Mouse (Mus musculus): ENCODE measurements around the gene Cd81.
A peak's percentile ranks its signal among the peaks of the same experiment; 100 is the strongest.

The Cd81 gene

GRCm38 (mm10) chr7:143070506-143071070 lies 18.0 kb downstream of the Cd81 start:
- no peak for DNase-seq (ENCODE audit: low spot score)

GRCm38 (mm10) chr7:143072605-143073004 lies 20.1 kb downstream of the Cd81 start:
- no peak for DNase-seq (ENCODE audit: low spot score)

GRCm38 (mm10) chr7:143073086-143073485 lies 20.5 kb downstream of the Cd81 start:
- DNase-seq (ENCODE audit: low spot score), result no peak

GRCm38 (mm10) chr7:143075394-143075793 lies 22.9 kb downstream of the Cd81 start:
- DNase-seq (ENCODE audit: low spot score), result no peak

- DNase-seq (ENCODE audit: low spot score), result no peak
Observed at GRCm38 (mm10) chr7:143077351-143077750, 24.8 kb downstream of the Cd81 start.

- no peak for DNase-seq (ENCODE audit: low spot score)
Observed at GRCm38 (mm10) chr7:143082024-143082423, 29.5 kb downstream of the Cd81 start.

GRCm38 (mm10) chr7:143083708-143084107 lies 31.2 kb downstream of the Cd81 start:
- no peak for DNase-seq (ENCODE audit: low spot score)

- peak; percentile 20 for DNase-seq (ENCODE audit: low spot score)
Observed at GRCm38 (mm10) chr7:143086366-143086765, 33.8 kb downstream of the Cd81 start.

- no peak for DNase-seq (ENCODE audit: low spot score)
Observed at GRCm38 (mm10) chr7:143087070-143087579, 34.6 kb downstream of the Cd81 start.

- DNase-seq (ENCODE audit: low spot score), result no peak
Observed at GRCm38 (mm10) chr7:143093847-143094246, 41.3 kb downstream of the Cd81 start.

- DNase-seq (ENCODE audit: low spot score), result no peak
Observed at GRCm38 (mm10) chr7:143094592-143095553, 42.3 kb downstream of the Cd81 start, which contains the start of gene Trpm5. Gene Trpm5, minus strand, starts transcription at chr7:143094642.

- no peak for DNase-seq (ENCODE audit: low spot score)
Observed at GRCm38 (mm10) chr7:143095554-143095907, 43.0 kb downstream of the Cd81 start.

GRCm38 (mm10) chr7:143100759-143101158 lies 48.2 kb downstream of the Cd81 start:
- no peak for DNase-seq (ENCODE audit: low spot score)

- DNase-seq (ENCODE audit: low spot score), result no peak
Observed at GRCm38 (mm10) chr7:143105258-143105897, 52.8 kb downstream of the Cd81 start.

GRCm38 (mm10) chr7:143106062-143106461 lies 53.5 kb downstream of the Cd81 start, which contains the start of gene Kcnq1:
Gene Kcnq1, plus strand, starts transcription at chr7:143106362.
- no peak for DNase-seq (ENCODE audit: low spot score)

GRCm38 (mm10) chr7:143106672-143107465 lies 54.3 kb downstream of the Cd81 start:
- peak; percentile 40 for DNase-seq (ENCODE audit: low spot score)

- DNase-seq (ENCODE audit: low spot score), result no peak
Observed at GRCm38 (mm10) chr7:143108200-143108599, 55.7 kb downstream of the Cd81 start.

GRCm38 (mm10) chr7:143108996-143109660 lies 56.6 kb downstream of the Cd81 start:
- DNase-seq (ENCODE audit: low spot score), result no peak

- no peak for DNase-seq (ENCODE audit: low spot score)
Observed at GRCm38 (mm10) chr7:143109696-143110095, 57.2 kb downstream of the Cd81 start.

GRCm38 (mm10) chr7:143110803-143111202 lies 58.3 kb downstream of the Cd81 start:
- DNase-seq (ENCODE audit: low spot score), result no peak

- DNase-seq (ENCODE audit: low spot score), result no peak
Observed at GRCm38 (mm10) chr7:143111719-143112118, 59.2 kb downstream of the Cd81 start.
